Mouse (Mus musculus) ES-E14 (cell line): Measurements from ENCODE around the gene Nxpe3.

Source experiments
- MAFK ChIP-seq: IDR thresholded peaks from 2 replicates; pipeline ENCODE4 v1.6.1; 2014; ENCODE audit warnings: mild to moderate bottlenecking, low read depth, low read length, inconsistent platforms; ENCODE audit not compliant: insufficient read depth
- ZC3H11A ChIP-seq: IDR thresholded peaks from 2 replicates; pipeline ENCODE4 v1.6.1; 2012; ENCODE audit warnings: low read depth, mild to moderate bottlenecking, inconsistent platforms, low read length, borderline replicate concordance
- ZNF384 ChIP-seq: IDR thresholded peaks from 2 replicates; pipeline ENCODE4 v1.6.1; 2012; ENCODE audit warnings: low read depth, low read length, inconsistent platforms

GRCm38 (mm10) chr16:55804799-55805198, 90.3 kb downstream of the Nxpe3 start:
- TF ChIP-seq MAFK: no peak
- TF ChIP-seq ZC3H11A: no peak
- TF ChIP-seq ZNF384: no peak
